Comparison of ENCODE assay signal across 15 mouse cellular contexts in genomic region chr16:95352266-95352665, GRCm38 (mm10).
DNase-seq lines count a peak whose midpoint lies in the region; ATAC-seq and TF ChIP-seq lines count a peak whose summit lies in the region.
"Had no signal": no experiment of that assay in that cellular context is flagged by ENCODE, and none has a peak within 500 bp of the region (broad histone marks: within the 10 kb centered on the region; RNA-seq: fewer than 3 reads in every experiment).

No protein-coding gene starts in this region.

- TF ChIP-seq CTCF in gastrocnemius, adult 2 months (IDR thresholded peaks at IDR 0.05), result no peak

- no peak for DNase-seq in gastrocnemius, adult 2 months
- no peak for DNase-seq in gastrocnemius, postnatal 14 days
- DNase-seq in lung, adult 18-20 months, result peak; percentile 31 to 61
- DNase-seq in lung, postnatal 14 days, result no peak
- DNase-seq in kidney, postnatal 25 days, result peak; percentile 20 to 60
- peak; percentile 63 for DNase-seq in lung, postnatal 36 days
- DNase-seq in adrenal gland, postnatal 25 days, result no peak
- DNase-seq: cerebellum, adult 8-10 months; right cerebral cortex, postnatal 4 days; thymus, postnatal 14 days had no signal

- intact Hi-C loops in gastrocnemius, adult 2 months (cut with DNase I), result loop anchor here (5.0 kb wide), 1 partner anchor 115 kb away; no protein-coding TSS in a partner anchor
- intact Hi-C loops in gastrocnemius, postnatal 14 days (cut with DNase I; ENCODE audit: low total_unique reads), result loop anchor here (10.0 kb wide), 2 partner anchors 557 to 613 kb away; no protein-coding TSS in a partner anchor

- H3K4me3 ChIP-seq in gastrocnemius, adult 2 months, result no peak overlapping the region
- H3K4me3 ChIP-seq: limb, embryonic 15.5 days had no signal

- no peak for ATAC-seq in CD4-positive, CD25-positive, alpha-beta regulatory T cell, adult 4 months
- ATAC-seq: hindbrain, postnatal 0 days; midbrain, embryonic 16.5 days had no signal

- H3K27ac ChIP-seq in gastrocnemius, adult 2 months, result peak overlapping the region; percentile 44; the same call in 1 of the 2 replicates
- H3K27ac ChIP-seq: hindbrain, postnatal 0 days; limb, embryonic 15.5 days; macrophage had no signal

Comparison
In these comparisons a context has a peak if more than half of its experiments do, and no peak if none do; other contexts are left out.
1. DNase-seq: peak in lung, adult 18-20 months (2 of 2), kidney, postnatal 25 days (2 of 2) and lung, postnatal 36 days (single experiment); none in gastrocnemius, adult 2 months (single experiment), gastrocnemius, postnatal 14 days (single experiment), lung, postnatal 14 days (single experiment) and adrenal gland, postnatal 25 days (single experiment).